Mouse (Mus musculus) mature B cell (primary cell): ENCODE results near the gene Epha8.

Experiments
- in situ Hi-C: fragments of 300-500 bp; cut with MboI; formaldehyde crosslinking; loops from 2 replicates; pipeline ENCODE4 v1.14.3; 2019

The Epha8 gene

DNA sequence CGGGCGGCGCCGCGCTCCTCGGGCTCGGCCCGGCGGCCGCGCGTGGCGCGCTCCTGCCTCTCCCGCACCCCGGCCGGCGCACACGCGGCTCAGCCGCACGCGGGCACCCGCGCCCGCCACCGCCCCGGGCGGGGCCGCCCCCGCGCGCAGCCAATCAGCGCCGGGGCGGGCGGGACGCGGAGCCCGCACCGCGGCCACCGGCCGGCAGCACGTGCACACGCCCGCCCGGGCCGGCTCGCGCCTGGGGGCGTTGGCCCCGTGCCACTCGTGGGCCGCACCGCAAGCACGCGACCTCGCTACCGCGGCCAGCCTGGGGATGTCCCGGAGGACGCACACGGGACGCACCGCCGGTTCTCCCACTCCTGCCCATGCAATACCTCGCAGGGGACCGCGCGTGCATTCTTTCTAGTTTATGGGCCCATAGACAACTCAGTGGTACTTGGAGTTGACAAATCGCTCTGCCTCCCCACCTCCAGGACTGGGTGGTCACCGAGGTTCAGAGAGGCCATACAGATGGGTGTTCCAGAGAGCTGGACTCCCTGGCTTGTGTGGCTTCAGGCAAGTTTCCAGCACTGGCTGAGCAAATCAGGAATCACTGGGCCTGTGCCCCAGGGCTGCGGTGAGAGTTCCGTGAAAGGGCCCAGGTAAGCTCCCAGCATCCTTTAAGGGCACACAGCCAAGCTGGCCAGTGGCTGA lies at the start of gene Epha8:
Gene Epha8 (minus strand): TSS at position 66 of the 696 bp plus-strand sequence.
- in situ Hi-C loops, result no loop called here

DNA sequence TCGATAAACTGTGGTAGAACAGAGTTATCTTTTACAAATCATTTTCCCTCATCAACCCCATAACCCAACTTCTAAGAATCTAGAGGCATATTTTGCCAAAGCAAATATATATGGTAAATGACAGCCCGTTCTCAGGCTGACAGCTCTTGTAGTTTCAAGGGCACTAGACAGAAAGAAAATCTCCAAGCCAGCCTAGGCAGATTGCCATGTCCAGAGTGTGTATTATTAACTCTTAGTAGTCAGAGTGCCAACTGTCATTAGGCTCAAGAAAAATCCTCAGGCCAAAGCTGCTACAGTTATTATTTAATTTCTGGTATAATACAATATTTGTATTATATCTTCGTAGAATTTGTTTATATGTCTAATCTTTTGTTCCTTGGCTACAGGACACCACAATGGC lies 45.2 kb upstream of the Epha8 start:
- in situ Hi-C loops, result no loop called here

DNA sequence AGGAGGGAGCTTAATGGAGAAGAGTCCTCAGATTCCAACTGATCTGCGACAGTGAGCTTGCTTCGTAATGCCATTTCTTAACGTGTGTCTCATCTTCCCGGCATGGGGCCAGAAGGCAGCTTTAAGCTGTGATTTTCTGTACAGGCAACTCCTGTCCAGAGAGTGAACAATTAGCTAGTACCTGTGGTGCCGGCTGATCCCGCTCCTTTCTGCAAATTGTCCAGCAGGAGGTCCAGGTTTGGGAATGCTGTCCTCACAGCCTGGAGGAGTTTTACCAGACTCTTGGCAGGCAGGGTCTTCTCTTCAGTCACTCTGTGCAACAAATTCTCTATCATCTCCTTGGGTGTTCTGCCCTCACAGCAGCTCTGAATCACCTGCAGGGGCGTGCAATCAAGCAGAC lies 44.4 kb upstream of the Epha8 start:
- in situ Hi-C loops, result no loop called here

DNA sequence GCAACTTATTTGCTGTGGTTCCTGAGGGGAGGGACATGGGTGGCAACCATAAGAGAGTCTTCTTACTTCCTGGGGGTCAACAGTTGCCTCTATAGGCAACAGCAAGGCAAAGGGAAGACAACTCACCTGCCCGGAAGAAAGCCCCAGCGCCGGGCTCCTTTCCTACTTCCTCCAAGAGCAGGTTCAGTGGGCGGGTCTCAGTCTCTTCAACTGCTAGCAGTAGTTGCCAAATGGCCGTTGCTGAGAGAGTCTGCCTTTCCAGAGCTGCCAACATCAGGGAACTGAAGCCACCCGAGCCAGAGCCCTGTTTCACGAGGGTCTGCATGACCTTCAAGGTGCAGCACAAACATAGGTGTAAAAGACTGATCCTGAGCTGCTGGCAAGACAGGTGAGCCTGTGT lies 41.8 kb upstream of the Epha8 start:
- in situ Hi-C loops, result no loop called here

DNA sequence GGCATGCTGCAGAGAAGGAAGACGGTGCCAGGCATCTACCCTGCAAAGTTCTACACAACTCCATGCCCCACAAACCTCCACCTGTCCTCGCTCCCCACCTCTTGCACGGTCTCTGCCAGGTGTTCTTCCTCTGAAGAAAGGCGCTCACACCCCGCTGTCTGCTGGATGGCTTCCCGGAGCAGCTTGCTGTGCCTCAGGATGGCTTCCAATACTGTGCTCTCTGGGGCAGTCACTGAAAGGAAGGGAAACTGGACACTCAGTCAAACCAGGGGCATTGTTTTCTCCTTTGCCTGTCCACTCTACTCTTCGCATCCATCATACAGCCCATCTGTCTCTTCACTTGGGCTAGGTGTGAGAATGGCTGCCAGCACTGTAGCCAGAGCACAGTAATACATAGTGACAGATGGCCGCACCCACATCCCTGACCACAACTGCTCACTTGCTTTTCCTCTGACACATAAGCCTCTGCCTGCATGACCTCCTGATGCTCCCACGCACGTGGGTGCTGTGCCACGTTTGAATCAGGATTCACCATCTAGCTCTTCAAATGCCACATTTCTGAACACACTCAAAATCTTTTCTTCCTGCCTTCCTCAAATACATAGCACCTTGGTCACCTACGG lies 41.2 kb upstream of the Epha8 start:
- in situ Hi-C loops, result no loop called here

DNA sequence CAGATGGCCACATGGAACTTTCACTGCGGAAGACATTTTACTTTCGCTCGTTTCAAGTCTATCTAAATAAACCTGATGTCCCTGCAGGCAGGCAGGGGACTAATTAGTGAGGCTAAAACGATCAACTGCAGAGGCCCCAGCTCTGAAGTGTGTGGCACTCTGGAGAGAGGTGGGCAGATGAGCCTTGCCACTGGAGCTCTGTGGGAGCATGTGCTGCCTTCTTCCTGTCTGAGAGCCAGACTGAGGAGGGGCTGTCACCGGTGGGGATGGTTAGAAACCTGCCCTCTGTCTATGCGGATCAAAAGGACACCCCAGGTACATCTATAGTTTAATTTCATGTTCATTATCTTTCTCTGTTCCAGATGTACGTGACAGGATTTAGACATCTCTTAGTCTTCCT lies 40.3 kb upstream of the Epha8 start:
- in situ Hi-C loops, result no loop called here

DNA sequence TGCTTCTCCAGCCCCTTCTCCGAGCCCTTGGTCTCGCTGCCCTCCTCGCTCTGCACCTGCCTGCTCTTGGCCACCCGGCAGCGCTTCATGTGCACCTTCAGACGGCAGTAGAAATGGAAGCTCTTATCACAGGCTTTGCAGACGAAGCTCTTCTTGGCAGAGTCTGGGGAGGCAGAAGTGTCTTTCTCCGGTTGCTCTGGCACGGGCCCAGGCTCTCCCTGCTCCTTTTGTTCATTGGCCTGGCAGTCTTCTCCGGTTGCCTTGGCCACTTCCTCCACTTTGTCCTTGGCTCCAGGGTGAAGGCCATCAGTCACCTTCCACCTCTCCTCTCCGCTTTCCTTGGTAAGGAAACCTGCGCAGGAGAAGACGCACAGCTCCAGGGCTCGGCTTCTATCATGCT lies 38.7 kb upstream of the Epha8 start:
- in situ Hi-C loops, result no loop called here

DNA sequence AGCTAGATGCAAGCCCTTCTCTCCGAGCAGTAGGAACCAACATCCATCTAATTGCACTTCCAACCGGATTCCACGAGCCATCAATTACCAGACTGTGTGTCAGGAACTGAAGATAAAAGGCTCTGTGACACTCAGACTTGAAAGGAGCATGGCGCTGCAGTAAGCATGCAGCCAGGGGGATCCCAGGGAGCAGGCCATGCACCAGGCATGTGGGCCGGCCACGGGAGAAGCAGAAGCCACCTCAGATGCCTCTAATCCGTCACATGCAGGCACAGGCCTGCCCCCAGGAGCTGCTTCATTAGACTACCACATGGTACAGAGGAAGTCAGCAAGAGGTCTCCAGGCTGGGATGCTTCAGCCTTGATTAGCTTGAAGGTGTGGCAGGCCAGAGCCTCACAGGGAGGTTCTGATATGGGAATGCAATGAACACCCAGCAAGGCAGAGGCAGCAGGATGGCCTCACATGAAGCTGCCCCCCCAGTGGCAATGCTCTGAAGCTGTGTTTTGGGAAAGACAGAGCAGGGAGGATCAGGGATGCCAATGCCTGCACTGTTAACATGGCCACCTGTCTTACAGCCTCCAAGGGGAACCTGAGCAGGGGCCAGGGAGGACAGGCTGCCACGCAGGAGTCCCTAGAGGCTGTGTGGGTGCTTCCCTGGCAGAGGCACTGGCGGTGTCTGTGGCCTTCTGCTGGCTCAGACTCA lies 25.5 kb upstream of the Epha8 start:
- in situ Hi-C loops, result no loop called here

DNA sequence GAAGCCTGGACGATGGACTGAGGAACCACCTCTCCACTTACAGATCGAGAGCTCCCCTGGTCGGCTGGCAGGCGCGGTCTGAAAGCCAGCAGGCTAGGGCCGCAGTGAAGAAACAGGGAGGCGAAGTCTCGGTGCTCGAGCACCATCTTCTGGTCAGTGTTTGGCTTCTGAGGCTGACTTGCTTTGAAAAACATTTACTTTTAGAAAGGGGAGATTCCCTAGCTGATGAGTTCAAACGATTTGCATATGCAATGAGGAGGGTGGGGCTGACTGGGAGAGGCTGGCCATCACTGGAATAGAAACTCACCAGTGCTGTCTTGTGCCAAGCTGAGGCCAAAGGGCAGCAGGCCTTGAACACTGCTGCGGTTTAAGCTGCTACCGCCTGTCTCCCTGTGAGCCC lies 24.7 kb upstream of the Epha8 start:
- in situ Hi-C loops, result no loop called here

DNA sequence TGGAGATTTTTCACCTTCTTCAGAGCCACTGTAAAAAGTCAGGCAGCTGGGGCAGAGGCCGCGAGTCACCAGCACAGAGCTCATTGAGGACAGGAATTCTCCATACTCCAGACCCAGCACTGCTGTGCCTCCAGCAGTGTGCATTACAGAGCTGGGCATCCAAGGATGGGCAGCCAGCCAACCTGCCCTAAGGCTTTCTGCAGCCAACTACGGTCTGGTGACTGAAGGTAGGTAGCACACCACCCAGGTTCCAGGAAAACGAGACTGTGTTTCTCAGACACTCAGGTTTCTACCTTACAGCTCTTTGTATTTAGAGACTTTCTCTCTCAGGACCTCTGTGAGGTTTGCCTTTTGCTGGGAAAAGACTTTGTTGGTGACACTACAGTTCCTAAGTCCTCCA lies 24.3 kb upstream of the Epha8 start:
- in situ Hi-C loops, result no loop called here

DNA sequence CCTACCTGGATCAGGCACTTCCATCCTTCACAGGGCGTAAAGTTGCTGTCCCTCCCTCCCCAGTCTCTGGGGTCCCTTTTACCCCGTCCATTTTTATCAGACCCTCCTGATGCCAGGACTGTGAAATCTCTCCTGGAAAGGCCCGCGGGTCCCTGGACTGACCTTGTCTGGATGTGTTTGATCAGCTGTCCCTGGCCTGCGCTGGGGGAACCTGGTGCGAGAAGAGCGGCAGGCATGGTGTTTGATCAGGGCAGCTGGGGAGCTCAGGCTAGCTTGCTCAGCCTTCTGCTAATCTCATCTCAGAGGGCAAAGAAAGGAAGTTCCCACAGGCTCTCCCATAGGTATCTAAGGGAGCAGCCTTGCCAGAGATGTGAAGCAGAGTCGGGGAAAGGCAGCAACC lies 20.6 kb upstream of the Epha8 start:
- in situ Hi-C loops, result no loop called here

DNA sequence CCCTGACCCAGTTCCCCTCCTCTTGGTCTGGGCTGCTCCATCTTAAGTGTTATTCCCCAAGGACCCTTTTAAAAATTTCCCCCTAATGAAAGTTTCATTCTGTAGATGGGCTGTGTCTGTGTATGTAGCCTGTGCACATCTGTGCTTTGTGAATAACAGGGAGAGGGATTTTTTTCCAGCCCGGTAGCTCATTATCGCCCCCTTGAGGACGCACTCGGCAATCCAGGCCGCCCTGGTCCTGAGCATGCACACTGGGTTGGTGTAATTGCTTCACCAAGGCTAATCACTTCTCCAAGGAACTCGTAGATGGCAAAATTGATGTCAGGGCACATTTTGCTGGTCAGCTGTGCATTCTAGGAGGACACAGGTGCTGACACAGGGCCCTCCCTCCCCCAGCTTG lies 14.3 kb upstream of the Epha8 start:
- in situ Hi-C loops, result no loop called here

DNA sequence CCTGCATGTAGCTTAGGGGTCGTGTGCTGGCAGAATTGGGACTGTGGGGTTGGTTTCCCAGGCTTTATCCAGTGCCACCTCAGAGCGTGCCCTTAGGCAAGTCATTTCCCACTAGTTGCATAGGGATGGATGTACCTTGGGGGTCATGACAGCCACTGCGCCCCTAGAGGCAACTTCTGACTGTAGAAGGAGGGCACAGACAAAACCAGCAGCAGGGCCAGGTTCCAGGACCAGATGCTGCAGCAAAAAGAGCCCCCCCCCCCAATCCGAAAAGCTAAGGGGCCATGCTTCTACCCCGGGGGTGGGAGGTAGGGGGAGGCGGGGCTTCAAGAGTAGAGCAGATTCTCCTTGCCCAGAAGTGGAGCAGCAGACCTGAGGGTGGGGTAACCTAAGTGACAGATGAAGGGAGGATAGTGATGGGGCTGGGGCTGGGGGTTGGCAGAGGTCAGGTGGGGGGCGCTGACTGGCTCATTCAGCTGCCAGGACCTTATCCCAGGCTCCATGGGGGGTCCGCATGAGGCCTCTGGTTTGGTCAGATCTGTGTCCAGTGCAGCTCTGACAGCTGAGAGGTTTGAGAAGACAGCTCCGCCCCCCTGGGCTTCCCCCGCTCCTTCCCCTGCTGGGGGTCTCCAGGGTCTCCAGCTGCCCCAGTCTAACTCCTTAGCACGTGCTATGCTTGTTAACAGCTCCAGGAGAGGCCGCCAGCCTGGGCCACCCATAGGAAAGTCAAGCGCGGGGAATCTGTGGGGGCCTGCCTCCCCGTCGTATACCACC lies 13.1 kb upstream of the Epha8 start:
- in situ Hi-C loops, result no loop called here

DNA sequence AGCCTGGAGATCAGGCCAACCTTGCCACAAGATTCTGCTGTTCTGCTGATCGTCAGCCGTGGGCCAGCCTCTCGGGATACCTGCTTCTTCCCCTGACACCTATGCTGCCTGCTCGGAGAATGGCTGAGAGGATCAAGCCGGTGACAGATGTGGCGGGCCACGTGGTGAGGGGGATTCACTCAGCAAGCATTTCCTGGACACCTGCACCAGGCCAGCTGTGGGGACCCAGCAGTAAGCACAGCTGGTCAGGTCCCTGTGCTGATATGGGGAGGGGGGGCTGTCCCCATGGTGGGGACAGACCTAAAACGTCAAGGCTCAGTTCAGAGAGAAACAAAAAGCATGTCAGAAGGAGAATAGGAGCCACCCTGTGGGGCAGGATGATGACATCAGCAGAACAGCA lies 12.5 kb upstream of the Epha8 start:
- in situ Hi-C loops, result no loop called here

DNA sequence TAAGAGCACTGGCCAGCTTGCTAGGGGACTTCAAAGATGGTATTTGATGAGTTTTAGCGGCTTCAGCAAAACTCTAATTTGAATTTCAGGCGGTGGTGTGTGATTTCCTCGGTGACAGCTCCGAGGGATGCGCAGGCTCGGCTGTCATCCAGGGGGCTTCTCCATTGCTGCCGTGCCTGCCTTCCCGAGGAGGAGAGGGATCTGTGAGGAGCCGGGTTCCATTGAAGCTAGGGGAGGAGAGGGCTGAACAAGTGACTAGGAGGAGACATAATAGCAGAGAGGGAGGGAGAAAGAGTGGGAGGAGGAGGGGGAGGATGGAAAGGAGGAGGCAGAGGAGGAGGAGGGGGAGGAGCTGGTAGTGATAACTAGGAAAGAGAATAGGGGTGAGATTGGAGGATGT lies 10.9 kb upstream of the Epha8 start:
- in situ Hi-C loops, result no loop called here

DNA sequence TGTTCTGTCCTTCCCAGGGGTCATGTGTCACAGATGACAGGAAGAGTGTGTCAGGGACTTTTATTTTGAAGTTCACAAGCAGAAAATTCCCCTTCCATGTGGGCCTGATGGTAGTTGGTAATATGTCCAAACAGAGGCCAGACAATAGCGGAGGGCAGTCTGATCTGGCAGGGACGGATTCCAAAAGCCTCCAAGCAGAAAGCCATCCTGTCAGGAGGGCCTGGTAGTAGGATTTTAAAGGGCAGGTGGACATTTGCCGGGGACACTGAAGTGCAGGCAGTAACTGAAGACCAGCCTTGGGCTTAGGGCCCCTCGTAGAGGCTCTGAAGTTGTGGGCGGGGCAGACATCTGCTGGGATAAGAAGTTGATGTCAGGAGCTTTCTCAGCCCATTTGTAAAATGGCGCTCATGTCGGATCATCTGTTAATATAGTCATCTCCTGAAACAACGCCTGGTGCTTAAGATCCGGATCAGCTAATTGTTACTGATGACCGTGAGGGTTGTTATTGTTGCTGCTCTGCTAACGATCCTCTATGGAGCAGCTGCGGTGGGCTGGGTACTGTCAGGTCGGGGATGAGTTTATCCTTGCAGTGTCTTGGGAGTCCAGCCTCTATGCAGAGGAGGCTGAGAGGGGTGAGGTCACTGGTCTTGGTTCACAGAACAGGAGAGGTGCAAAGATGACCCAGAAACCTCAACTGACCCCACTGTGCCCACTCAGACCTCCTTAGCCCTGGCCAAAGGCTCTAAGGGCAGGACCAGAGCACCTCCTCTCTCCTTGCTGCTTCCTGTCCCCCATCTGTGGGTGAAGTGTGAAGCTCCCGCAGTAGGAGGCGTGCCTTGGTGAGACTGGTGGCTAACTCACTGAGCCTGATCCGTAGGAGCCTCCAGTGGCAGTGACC lies 10.1 kb upstream of the Epha8 start:
- in situ Hi-C loops, result no loop called here

DNA sequence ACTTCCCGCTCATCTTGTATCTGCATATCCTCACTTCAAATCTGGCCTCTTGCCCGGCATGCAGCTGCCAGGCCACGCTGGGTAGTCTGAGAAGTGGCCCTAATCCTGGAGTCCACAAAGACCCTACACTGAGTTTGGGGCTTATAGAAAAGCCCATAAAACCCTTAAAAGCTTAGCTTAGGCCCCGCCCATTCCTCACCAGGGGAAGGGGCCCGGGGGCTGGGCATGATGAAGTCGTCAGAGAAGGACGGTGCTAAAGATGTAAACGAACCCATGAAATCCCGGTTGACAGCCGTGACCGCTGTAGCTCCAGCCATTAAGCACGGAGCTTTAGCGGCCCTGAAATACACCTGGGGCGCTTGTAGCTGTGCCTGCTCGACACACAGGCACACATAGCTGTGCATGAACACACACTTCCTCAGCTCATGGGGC lies 8.4 kb upstream of the Epha8 start:
- in situ Hi-C loops, result no loop called here

DNA sequence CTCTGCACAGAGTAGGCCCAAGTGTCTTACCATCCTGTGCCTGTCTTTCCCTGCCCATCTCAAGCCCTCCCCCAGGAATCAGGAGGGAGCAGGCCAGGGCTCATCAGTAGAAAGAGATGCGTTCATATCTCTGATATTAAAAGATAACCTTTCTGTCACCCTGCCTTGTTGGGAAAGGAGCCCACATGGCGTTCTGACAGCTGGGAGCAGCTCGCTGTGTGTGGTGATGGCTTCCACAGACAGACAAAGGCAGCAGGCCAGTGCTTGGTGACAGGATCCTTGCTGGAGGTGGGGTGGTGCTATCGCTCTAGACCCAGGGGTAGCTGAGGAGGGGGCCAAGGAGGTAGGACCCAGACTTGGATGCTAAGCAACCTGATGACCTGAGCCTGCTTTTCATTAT lies 5.8 kb upstream of the Epha8 start:
- in situ Hi-C loops, result no loop called here

DNA sequence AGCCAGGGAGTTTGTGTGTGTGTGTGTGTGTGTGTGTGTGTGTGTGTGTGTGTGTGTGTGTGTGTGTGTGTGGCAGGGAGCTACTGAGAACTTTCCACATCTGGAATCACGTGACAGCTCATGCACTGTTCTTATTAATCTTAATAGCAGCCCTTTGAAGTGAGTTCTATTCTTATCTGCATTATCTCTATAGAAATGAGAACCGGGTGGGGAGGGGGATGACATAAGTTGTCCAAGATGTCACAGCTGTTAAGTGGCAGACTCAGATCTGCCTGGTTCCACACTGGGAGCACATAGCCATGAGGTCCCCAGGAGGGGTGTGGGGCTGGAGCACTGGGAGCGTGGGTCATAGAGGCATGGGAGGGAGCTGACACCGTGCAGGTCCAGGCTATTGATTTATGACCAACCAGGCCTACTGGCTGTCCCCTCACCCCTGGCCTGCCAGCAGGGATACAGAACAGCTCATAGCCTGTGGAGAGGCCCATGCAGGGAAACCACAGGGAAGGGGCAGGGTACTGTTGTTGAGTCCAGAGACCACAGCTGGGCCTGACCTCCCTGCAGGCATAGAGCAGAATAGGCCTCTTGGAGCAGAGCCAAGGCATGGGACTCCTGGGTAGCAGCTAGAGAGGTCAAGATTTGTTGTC lies 5.1 kb upstream of the Epha8 start:
- in situ Hi-C loops, result no loop called here

DNA sequence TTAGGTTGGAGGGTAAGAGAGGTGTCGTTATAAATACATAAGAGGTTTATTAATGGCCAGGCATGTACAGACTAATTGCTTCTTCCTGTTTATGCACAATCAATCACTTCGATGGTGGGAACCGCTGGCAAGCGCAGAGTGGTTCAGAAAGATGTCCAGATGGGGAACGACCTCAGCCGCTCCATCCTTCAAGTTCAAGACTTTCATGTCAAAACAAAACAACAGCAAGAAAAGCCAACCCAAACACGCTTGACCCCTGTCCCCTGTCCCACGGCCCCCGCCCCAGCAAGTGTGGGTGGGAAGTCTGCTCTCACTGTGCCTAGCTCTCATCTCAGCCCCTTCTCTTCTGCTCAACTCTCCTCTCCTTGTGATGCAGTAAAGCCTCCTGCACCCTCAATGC lies 4.0 kb upstream of the Epha8 start:
- in situ Hi-C loops, result no loop called here

DNA sequence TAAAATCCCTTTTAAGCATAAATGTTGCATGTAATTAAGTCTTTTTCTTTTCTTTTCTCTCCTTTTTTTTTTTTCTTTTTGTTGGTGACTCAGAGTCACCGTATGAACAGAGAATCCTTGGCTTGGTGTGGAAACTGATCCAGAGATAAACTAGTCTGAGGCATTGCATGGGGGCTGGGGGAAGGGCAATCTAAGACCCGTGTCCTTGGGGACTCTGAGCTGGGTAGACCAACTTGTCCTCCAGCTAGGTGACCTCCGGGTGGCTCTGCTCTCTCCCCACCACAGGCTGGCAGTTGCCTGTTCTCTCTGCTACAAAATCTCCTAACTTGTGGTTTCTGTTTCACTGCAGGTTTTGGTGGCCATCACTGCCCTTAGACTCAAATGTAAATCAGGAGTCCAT lies 3.5 kb upstream of the Epha8 start:
- in situ Hi-C loops, result no loop called here
